Mouse (Mus musculus): ENCODE measurements around the gene Gsto2.

Gsto2 gene

DNA sequence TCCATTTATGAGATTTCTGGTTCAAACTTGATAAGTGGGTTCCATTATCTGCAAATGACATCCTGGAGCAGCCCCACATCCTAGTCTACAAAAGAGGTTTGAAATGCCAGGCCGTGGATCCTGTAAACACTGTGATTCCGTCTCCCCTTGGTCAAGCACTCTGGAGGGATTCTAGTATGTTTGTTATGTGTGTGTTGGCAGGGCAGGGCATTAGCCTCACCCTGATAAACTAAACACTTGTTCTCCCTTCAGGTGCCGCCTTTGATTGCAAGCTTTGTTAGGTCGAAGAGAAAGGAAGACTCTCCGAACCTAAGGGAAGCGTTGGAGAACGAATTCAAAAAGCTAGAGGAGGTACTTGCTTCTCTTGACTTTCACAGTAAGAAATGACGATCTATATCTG is 6.2 kb upstream of the Gsto2 start:
- DNase-seq = no peak

DNA sequence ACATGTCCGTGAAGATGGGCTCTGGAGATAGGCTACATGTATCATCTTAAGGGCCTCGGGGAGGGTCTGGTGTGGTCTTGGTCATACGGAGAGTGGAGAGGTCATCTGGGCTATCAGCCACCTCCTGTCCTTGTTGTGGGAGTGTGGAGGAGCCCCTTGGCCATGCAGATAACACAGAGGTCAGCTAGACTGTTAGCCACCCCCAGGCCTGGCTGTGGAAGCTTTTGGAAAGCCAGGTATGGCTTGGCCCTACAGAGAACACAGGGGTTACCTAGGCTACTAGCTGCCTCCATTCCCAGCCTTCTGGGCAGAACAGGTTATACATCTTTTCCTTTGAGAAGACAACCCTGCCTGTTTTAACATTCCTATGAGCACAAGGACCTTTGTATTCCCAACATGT is 2.8 kb upstream of the Gsto2 start:
- no peak for DNase-seq

DNA sequence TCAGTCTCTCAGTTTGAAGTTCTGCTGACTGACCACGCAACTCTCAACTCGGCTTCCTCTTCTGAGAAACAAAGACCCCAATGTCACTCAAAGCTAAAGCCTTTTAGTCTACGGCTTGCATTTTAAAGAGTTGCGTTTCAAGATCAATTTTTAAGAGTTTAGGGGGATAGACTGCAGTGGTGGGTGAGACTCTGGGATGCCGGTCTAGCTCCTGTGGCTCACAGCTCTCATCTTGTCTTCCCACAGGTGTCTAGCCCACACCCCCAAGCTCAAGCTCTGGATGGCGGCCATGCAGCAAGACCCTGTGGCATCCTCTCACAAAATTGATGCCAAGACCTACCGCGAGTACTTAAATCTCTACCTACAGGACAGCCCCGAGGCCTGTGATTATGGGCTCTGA is 1.3 kb upstream of the Gsto2 start:
- peak; percentile 41 for DNase-seq

DNA sequence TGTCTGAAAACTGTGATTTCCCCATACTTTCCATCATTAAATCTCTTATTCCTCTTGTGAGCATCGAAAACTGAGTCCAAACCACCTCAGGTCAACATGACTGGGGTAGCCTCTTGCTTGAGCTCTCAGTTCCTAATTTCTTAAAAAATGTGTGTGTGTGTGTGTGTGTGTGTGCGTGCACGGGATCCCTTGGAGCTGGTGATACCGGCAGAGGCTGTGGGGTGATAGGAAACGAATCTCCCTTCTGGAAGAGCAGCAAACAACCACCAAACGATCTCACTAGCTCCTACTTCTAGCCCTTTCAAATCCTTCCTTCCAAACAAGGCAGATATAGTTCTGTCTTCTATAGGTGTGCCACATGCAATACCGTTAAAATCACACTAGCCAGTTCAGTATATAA is 613 bp upstream of the Gsto2 start:
- no peak for DNase-seq

DNA sequence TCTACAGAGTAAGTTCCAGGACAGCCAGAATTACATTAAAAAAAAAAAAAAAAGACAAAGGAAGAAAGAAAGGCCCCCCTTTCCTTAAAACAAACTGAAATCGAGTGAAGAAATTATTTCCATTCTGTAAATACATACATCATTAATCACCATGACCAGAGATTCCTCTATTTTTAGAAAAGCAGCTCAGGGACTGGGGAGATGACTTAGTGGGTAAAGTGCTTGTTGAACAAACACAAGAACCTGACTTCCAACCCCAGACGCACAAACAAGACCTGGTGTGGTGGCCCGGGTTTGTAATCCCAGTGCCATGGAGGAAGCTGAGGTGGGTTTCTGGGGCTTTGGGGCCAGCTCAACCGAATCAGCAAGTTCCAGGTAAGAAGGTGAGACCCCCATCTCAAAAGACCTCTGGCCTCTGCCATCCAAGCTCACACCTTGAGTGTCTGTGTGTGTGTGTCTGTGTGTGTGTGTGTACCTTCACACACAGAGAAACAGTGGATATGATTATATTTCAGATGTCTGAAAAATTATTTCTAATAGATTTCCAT is 2.4 kb downstream of the Gsto2 start:
- no peak for DNase-seq

DNA sequence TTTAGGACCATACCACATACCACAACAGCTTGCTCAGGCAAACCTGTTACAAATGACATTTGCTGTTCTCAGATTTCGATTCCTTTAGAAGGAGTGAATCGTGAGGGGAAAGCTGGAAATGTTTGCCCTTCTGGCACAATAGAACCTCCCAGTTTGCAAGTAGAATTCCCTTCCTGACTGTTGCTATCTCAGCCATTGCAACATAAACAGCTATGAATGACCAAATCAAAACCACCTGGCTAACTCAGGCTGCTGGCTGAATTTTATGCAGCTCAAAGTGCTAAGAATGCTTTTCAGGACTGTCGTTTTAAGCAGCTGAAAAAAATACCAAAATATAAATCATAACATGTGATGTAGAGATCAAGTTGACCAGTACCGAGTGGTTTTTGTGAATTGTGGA is 3.6 kb downstream of the Gsto2 start:
- no peak for DNase-seq

DNA sequence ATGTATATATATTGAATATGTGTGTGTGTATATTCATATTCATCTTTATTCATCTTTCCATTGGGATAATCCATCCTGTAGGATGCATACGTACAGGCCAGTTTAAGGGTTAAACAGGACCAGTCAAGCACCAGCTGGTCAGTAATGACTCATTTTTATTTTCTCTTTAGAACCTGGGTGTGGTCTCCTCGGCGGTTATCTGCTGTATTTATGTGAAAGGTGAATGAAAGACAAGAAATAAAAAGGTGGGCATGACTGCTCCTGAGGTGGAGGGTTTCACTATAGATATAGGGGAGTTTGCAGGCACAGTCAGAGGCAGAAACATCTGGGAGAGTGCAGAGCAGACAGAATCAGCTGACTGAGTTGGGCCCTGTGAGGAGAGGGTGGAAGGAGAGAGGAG is 4.2 kb downstream of the Gsto2 start:
- no peak for DNase-seq

DNA sequence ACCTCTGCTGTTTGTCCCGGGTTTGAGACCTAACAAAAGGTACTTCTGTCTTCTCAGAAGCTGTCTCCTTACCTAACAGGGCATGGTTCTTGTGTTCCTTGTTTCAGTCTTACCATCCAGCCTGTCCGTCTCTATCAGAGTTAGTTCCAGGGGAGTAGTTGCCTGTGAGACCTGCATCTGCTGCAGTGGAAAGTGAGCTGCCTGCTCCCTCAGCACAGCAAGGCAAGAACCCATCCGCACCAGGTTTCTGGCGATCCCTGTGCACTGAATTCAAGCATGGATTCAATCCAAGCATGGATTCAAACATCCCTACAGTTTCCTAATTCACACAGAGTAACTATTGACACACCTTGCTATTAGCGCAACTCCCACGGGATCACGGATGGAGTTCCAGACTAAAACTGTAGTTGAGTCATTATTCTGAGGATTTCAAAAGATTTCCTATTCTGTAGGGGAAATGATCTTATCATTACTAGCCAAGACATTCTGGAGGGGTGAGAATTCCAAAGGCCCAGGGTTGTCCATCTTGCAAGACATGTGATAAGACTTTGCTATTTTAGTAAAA is 4.8 kb downstream of the Gsto2 start:
- no peak for DNase-seq

DNA sequence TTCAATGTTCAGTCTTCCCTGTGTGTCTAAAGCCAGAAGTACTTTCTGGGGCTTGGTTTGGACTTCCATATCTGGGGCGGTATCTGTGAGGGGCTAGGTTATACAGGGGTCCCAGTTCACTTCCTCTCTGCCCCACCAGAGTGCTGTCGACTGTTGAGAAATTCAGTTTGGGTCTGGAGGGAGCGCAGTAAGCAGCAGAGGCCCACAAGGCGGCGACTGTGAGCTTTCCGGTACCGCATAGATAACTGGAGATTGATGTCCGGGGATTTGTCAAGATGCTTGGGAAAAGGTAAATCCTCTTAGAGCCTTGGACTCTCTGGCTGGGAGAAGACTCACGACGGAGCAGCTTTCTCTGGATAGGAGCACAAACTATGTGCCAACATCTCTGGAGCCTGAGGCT is 6.2 kb downstream of the Gsto2 start:
- no peak for DNase-seq

DNA sequence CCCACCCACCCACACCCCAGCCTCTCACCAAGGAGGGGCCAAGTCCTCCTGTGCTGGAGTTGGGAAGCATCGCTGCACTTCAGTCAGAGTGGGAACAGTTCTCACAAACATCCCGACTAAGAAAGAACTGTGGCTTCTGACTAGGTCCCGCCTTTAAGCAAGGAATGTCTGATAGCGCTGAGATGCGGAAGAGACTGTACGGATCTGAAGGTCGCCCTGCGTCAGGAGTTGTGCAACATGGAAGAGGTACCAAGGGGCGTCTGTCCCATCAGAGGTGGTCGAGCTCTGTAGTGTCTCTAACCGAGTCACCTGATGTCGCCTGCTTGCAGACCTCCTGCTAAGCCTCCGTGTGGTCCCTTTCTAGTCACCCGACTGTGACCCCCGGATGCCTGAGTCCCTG is 10.9 kb downstream of the Gsto2 start:
- no peak for DNase-seq

DNA sequence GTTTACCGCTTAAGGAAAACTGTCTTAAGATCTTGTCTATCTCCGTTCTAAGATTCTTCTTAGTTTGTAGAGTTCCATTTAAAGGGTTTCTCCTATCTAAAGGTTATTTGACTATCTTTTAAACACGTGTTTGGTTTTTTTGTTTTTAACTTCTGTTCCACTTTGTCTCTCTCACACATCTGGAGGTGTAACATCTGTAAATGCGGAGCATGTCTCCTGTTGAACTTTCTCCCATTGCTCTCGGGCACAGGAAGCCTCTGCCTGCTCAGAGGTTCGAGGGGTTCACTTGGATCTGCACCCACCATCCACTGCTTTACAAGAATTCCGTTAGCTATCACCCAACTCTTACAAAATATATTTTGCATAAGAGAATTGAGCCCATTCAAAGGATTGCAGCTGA is 16.2 kb downstream of the Gsto2 start:
- no peak for DNase-seq

DNA sequence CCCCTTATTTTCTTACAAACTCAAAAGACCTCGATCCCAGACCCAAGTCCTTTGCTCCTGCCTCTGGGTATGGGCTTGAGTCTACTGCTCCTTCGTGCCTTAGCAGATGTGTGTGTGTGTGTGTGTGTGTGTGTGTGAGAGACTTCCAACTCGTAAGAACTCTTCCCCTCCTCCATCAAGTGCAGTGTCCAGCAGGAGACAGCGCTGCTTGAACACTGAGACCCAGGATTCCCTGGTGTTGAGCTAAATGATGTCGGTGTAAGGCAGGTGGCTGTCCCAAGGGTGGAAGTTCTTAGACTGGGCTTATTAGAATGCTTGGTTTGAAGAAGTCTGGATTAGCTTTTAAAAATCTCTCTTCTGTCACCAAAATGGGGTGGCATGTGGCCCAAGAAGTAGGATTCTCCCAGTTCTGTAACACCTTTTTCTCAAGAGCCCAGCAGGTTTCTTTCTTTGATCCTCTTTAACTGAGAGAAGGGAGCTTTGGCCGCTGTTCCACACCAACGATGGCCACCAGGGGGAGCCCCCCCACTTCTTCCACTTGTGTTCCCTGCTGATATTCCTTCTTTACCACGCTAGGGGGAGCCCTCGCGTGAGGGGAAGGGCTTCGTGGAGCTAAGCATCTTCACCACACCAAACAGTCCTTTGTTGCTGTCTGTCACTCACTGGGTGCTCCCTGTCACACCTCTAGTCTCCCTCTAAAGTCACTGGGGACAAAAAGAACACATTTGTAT is 17.0 kb downstream of the Gsto2 start:
- peak; percentile 43 for DNase-seq

DNA sequence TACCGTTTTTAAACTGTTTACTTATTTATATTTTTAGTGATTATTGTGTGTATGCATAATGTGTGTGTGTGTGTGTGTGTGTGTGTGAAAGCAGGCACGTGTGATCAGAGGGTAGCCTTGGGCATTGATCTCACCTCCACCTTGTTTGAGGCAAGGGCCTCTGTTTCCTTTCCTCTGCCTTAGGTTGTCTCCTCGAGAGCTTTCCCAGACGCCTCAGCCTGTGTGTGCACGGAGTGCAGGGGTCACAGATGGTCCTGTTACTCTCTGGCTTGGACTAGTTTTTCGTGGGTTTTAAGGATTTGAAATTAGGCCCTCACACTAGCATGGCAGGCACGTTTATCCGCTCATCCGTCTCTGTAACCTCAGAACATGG is 17.5 kb downstream of the Gsto2 start:
- no peak for DNase-seq

DNA sequence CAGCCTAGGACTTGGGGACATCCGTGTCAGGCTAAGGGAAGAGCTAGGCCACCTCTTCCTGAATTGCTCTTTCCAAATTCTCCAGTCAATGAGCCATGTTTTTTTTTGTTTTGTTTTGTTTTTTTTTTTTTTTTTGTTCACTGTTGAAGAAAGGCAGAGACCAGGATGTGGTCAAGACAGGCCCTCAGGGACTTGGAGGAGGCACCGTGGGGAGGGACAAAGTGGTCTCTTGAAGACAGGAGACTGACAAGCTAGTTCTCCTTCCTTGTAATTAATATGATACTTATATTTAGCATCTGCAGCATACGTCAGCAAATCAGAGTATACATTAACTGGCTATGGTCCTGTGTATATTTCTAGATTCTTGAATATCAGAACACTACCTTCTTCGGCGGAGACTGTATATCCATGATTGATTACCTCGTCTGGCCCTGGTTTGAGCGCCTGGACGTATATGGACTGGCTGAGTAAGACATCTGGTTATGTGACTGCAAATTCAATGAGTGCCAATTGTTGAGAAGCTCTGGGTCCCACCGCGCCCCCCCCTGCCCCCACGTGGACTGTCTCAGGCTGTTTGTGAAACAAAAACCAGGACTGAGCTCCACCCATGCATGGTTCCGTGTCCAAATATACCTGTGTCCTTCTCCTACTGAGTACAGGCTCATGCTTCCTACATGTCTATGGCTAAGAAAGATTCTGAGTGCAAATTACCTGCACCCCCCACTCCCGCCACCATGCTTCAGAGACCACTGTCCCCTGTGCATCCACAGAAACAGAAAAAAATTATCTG is 19.2 kb downstream of the Gsto2 start:
- no peak for DNase-seq

DNA sequence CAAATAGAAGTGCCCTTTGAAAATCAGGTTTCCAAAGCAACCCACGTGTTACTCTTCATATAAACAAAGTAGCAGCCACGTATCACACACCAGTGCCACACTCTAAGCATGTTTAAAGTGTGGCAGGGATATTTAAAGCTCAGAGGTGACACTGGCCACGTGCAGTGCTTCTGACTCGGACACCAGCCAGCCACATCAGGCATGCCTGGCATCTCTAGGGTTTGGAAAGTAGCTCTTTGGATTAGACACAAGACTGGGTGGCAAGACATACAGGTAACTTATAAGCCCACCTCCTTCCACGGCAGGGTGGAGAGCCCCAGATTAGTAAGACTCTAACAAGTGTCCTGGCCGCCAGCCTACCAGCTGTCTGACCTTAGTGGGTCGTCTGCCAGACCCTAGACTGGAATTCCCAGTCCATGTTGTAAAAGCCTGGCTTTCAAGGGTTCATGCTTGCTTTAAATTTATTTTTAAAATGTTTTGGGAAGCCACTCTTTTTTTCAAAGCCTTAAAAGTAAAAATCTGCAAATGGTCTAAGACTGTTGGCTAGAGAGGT is 19.9 kb downstream of the Gsto2 start:
- no peak for DNase-seq

DNA sequence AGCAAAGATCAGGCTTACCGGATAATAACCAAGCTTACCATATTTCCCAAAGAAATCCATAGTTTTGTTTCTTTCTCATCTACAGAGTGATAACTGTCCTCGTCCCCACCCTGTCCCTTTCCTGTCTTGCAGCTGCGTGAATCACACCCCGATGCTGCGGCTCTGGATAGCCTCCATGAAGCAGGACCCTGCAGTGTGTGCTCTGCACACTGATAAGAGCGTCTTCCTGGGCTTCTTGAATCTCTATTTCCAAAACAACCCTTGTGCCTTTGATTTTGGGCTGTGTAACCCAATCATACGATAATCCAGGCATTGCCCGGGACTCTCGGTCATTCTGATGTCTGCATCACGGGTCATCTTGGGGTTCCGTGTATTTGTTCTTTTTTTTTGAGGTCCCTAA is 20.6 kb downstream of the Gsto2 start:
- DNase-seq = no peak

DNA sequence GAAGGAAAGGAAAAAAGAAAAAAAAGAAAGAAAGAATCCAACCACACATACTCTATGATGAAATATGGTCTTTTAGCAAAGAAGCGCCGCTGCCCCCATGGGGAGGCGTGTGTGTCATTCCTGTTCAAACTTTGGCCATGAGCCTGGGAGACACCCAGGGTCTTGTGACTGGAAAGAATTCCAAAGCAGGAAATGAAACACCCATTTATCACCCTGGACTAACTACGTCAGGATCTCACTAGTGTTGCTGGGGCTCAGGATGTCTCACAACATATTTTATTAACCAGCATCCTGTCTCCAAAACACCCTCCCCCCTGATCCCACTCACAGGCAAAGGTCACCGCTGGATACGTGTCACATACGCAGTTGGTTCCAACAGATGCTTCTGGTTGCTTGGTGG is 21.3 kb downstream of the Gsto2 start:
- no peak for DNase-seq

DNA sequence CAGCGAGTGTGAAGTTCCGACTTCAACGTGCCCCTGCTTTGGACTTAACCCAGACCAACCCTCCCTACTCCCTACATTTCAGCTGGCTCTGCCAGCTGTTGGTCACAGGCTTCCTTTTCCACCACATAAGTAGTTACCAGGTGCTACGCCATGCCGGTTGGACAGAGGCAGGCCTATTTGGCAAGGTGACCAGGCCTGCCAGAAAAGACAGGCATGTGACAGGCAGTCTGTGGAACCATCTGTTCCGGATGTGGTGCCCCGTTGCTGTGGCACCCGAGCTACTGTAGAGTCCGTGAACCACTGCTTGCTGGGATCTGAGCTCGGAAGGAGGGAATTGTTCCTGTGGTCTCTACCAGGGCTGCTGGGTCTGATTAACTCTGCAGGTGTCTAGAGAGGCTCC is 22.1 kb downstream of the Gsto2 start:
- DNase-seq = no peak

DNA sequence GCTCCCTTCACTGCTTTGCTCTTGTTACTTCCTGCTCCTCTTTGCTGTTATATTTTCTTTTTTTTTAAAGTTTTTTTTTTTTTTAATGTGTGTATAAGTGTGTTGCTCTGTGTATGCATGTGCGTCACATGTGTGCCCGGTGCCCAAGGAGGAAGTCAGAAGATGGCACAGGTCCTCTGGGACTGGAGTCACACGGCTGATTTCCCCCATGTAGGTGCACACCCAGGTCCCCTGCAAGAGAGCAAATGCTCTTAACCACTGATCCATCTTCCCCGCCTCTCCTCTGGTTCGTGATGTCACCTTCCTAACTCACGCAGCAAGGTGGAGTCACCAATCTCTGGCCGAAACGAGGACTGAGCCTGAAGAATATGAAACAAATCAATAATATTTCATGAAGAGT is 22.7 kb downstream of the Gsto2 start:
- no peak for DNase-seq

DNA sequence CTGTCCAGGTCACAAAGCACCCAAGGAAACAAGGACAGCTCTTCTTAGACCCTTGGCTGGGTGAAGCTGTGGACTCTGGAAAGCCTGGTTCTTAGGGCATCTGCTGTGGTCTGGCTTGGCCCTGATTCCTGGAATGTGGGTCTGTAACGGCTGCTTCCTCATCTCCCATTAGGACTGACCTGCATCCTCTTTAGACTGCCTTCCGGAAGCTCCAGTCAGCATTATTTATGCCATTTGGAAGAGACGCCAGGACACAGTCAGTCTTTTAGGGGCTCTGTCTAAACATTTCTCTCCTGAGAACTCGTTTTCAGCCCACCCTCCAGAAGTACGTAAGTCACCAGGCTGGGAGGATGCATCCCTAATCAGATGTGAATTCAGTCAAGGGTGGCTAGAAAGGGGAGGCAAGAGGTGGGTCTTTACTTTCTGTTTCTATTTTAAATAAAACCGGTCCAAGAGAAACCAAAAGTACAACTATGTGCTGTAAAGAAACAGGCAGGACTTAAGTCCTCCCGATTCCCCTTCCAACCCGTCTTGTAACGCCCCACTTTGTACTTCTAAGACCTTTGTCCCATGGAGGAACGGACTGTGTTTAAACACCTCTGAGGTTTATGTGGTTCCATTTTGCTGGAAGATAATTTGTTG is 25.3 kb downstream of the Gsto2 start:
- DNase-seq = no peak

DNA sequence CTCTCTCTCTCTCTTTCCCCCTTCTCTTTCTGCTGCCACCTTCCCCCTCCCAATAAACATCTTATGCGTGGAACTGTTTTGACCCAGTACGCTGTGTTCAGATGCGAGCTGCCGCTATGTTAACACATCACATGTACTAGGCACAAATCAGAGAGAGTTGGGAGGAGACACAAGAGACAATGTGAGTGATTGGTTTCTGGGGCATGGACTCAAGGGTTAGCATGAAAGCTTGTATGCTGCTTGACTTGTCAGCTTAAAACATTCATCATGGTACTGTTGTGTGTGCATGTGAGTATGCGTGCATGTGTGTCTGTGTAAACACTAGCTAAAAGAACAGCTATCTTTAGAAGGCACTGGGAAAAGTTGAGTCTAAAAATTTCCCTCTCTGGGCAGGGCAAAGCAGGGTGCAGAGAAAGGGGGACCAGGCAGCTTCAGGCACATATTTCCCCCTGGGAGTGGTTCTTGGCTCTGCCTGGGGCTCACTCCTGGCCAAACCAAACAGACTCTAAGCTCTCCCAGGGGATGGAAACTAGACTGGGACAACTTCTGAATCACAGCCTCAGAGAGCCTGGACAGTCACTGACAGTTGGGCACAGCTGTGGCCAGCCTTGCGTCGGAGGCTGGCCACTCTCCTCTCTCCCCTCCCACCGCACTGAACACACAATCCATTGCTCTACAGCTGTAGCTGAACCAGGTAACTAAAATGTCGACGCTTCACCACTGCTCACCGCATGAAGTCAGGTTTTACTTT is 26.4 kb downstream of the Gsto2 start:
- DNase-seq = no peak

DNA sequence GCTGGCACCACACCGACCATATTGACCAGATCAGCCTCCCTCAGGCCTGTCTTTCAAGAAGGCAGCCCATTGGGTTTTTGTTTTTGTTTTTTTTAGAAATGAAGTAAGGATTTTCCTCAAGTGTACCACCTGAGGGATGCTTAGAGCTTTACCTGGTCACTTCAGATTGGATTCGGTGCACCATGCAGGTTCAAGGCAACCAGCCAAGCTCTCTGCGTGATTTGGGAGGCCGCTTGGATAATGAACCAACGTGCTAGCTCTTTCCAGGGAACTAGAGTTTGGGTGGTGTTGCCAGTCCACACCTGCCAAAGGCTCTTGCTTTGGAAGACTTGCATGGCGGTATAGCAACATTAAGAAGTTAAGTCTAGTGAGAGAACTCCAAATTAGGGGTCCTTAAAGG is 27.8 kb downstream of the Gsto2 start:
- DNase-seq = no peak

Measured in cerebellum, adult 11-12 months (tissue).